Mouse (Mus musculus) embryonic facial prominence, embryonic 15.5 days (tissue): ENCODE measurements at regions not wholly inside any gene's neighbourhood (a gene's known extent, or its start where the extent isn't known, plus 50 kb on each side); places are given as distances from the start of the nearest gene placed in this dataset.

Experiments used
- ATAC-seq: fragments of 200-750 bp; cut with Nextera tagmentation; 2 replicates; pipeline ENCODE4 v1.8.0; 2017; ENCODE audit warnings: low read depth, moderate TSS enrichment; ENCODE audit not compliant: insufficient number of reproducible peaks, low FRiP score, low TSS enrichment
- H3K27ac ChIP-seq: fragments of 300-500 bp; sonication (generic); replicated peaks from 2 replicates; pipeline ENCODE4 v1.5.1; 2015; ENCODE audit warnings: mild to moderate bottlenecking, inconsistent platforms
- H3K27me3 ChIP-seq: fragments of 300-500 bp; sonication (generic); 2 replicates; pipeline ENCODE4 v1.6.1; 2015; ENCODE audit warnings: inconsistent platforms
- H3K36me3 ChIP-seq: fragments of 300-500 bp; sonication (generic); 2 replicates; pipeline ENCODE4 v1.6.1; 2015; ENCODE audit warnings: mild to moderate bottlenecking, inconsistent platforms
- H3K4me1 ChIP-seq: fragments of 300-500 bp; sonication (generic); 2 replicates; pipeline ENCODE4 v1.6.1; 2015; ENCODE audit warnings: inconsistent platforms
- H3K4me2 ChIP-seq: fragments of 300-500 bp; sonication (generic); replicated peaks from 2 replicates; pipeline ENCODE4 v1.6.1; 2015; ENCODE audit warnings: mild to moderate bottlenecking, inconsistent platforms
- H3K4me3 ChIP-seq: fragments of 300-500 bp; sonication (generic); replicated peaks from 2 replicates; pipeline ENCODE4 v1.5.1; 2015; ENCODE audit warnings: mild to moderate bottlenecking, inconsistent platforms
- H3K9ac ChIP-seq: fragments of 300-500 bp; sonication (generic); 2 replicates; pipeline ENCODE4 v1.6.1; 2015; ENCODE audit warnings: inconsistent platforms
- H3K9me3 ChIP-seq: fragments of 300-500 bp; sonication (generic); replicated peaks from 2 replicates; pipeline ENCODE4 v1.6.1; 2016; ENCODE audit warnings: inconsistent platforms
- WGBS: fragments of 180-500 bp; shearing (Covaris S2); methylation state at CpG from one replicate; pipeline ENCODE4 v1.1.7; 2015; 5-methylcytosine and 5-hydroxymethylcytosine counted together

DNA sequence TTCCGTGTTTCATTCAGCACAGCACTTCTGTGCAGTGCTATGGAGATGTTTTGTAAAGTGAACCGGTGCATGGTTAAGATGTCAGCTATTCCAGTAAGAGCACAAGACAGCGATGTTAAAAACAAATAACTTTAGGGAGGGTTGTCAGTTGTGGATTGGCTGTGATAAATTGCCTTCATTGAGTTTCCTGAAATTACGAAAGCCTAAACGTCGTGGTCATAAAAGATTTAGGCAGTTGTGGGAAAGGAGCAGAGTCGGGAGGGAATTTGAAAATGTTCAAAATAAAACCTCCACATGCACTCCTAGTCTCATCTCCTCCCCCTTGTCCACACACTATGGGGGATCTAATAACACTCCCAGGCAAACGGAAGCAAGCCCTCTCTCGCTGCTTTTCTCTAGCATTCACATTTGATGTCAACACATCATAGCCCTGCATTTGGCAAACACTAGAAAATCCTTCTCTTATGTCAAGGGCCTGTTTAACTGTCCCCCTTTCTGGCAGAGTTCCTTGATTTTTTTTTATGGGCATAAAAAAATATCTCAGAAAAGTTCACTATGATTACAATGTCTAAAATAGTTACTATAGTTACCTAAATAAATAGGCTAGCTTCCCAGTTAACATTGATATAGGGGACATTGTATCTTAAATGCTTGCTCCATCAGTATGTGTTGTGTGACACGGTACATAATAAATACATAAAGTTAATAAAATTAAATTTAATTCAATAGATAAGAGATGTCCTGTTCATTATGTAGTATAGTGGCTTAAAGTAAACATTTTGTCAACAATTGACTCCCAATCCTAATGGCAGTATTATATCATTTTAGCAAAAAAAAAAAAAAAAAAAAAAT is 589.2 kb upstream of the Kif18a start:
- 50% methylated on average over 10 of the region's 10 CpGs for WGBS
- H3K4me2 ChIP-seq = no peak overlapping the region
- no peaks in the 10 kb centered on the region for H3K4me1 ChIP-seq
- no peaks in the 10 kb centered on the region for H3K9me3 ChIP-seq
- no peaks in the 10 kb centered on the region for H3K36me3 ChIP-seq
- H3K4me3 ChIP-seq = no peak overlapping the region
- no peaks in the 10 kb centered on the region for H3K27me3 ChIP-seq
- no peak overlapping the region for H3K9ac ChIP-seq
- no peak overlapping the region for H3K27ac ChIP-seq
- ATAC-seq = no peak

DNA sequence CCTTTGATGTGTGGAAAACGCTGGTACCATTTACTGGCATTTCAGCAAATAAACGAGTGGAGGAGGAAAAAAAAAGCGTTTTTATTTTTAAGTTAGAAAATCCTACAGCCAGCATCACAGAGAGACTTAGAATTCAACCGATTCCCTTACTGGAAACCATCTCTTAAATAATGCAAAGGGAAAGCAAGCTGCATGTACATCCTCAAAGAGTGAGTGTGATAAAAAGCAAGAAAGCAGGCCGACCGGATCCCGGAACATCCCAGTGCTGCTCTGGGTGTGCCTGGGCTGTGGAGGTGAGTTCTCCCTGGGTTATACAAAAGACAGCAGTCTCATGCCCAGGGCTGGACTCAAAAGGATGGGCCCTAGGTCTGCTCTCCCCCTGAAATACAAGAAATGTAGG is 579.2 kb upstream of the Kif18a start:
- WGBS = 59% methylated on average over 7 of the region's 7 CpGs
- Histone ChIP-seq H3K9me3 (no peaks in the 10 kb centered on the region), H3K27me3 (no peaks in the 10 kb centered on the region), H3K4me1 (no peaks in the 10 kb centered on the region), H3K27ac (no peak overlapping the region), H3K9ac (no peak overlapping the region), H3K4me2 (no peak overlapping the region), H3K36me3 (no peaks in the 10 kb centered on the region), H3K4me3 (no peak overlapping the region)
- no peak for ATAC-seq

GRCm38 (mm10) chr2:108707856-108708855 is 572.4 kb upstream of the Kif18a start:
- Histone ChIP-seq H3K4me2 (no peak overlapping the region), H3K27ac (no peak overlapping the region), H3K36me3 (no peaks in the 10 kb centered on the region), H3K27me3 (no peaks in the 10 kb centered on the region), H3K9ac (no peak overlapping the region), H3K4me3 (no peak overlapping the region), H3K9me3 (no peaks in the 10 kb centered on the region), H3K4me1 (no peaks in the 10 kb centered on the region)
- no peak for ATAC-seq
- 48% methylated on average over 5 of the region's 5 CpGs for WGBS

GRCm38 (mm10) chr2:108742079-108742478 is 538.5 kb upstream of the Kif18a start:
- 83% methylated on average over 3 of the region's 3 CpGs for WGBS
- ATAC-seq = no peak
- no peaks in the 10 kb centered on the region for H3K4me1 ChIP-seq

DNA sequence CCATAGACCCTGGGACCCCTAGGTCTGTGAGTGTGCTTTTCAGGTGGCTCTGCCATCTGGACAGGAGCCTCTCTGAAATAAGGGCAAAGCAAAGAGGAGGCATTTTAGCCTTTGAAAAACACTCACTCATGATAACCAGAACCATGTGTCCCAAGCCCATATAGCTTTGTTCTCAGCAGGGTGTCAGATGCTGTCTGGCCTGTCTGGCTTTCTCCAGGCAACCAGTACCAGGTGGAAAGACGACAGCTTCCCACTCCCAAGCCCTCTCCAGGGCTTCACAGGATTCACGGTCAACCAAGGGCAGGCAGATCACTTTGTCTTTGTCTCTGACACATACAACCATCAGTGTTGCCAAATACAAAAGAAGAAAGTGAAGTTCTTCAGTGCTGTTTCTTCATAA is 537.0 kb upstream of the Kif18a start:
- WGBS = 29% methylated on average over 2 of the region's 2 CpGs
- H3K9ac ChIP-seq = no peak overlapping the region
- H3K9me3 ChIP-seq = no peaks in the 10 kb centered on the region
- no peak overlapping the region for H3K4me2 ChIP-seq
- H3K27me3 ChIP-seq = no peaks in the 10 kb centered on the region
- no peak overlapping the region for H3K4me3 ChIP-seq
- H3K36me3 ChIP-seq = no peaks in the 10 kb centered on the region
- no peaks in the 10 kb centered on the region for H3K4me1 ChIP-seq
- no peak overlapping the region for H3K27ac ChIP-seq
- no peak for ATAC-seq

More at GRCm38 (mm10) chr2:108742079-108742478, 538.5 kb upstream of the Kif18a start:
- Histone ChIP-seq H3K4me2 (no peak overlapping the region), H3K27ac (no peak overlapping the region), H3K4me3 (no peak overlapping the region), H3K9me3 (no peaks in the 10 kb centered on the region), H3K36me3 (no peaks in the 10 kb centered on the region), H3K27me3 (no peaks in the 10 kb centered on the region), H3K9ac (no peak overlapping the region)

GRCm38 (mm10) chr2:108744797-108745196 is 535.7 kb upstream of the Kif18a start:
- no peak for ATAC-seq
- no peak overlapping the region for H3K4me3 ChIP-seq
- WGBS = 84% methylated on average over 2 of the region's 2 CpGs

DNA sequence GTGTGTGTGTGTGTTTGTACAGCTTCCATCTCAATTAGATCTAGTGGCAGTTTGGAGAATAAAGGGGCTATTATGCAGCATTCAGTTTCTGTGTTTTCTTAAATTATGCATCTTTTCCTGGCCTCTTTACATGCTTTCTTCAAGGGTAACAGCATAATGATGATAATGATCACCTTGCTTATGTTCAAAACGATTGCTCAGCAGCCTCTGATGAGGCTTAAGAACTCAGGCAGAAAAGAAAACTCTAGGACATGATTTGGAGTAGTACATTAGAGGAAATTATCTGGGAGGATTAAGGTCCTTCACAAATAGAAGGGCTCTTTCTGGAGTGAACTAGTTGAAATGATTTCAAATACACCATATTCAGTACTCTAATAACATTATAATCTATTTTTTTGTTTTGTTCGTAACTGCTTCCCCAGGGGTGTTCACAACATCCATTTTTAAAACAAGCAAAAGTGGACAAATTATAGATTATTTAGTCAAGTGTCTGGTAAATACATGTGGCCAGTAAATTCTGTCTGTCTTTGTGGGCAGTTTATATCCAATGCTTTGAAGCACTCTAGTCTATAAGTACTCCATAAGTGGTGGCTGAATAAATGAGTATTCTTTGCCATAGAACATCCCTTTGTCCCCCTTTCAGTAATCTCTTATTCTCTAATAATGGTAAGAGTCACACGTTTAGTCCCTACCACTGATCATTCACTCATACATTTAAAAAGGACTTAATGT is 526.9 kb upstream of the Kif18a start:
- Histone ChIP-seq H3K9ac (no peak overlapping the region), H3K27ac (no peak overlapping the region), H3K4me1 (no peaks in the 10 kb centered on the region), H3K9me3 (no peaks in the 10 kb centered on the region), H3K4me3 (no peak overlapping the region), H3K4me2 (no peak overlapping the region), H3K27me3 (no peaks in the 10 kb centered on the region), H3K36me3 (no peaks in the 10 kb centered on the region)
- no peak for ATAC-seq
- 52% methylated on average over 3 of the region's 3 CpGs for WGBS

More at GRCm38 (mm10) chr2:108744797-108745196, 535.7 kb upstream of the Kif18a start:
- no peaks in the 10 kb centered on the region for H3K27me3 ChIP-seq
- H3K36me3 ChIP-seq = no peaks in the 10 kb centered on the region
- H3K9ac ChIP-seq = no peak overlapping the region
- H3K4me2 ChIP-seq = no peak overlapping the region
- H3K27ac ChIP-seq = no peak overlapping the region
- no peaks in the 10 kb centered on the region for H3K9me3 ChIP-seq
- H3K4me1 ChIP-seq = no peaks in the 10 kb centered on the region

DNA sequence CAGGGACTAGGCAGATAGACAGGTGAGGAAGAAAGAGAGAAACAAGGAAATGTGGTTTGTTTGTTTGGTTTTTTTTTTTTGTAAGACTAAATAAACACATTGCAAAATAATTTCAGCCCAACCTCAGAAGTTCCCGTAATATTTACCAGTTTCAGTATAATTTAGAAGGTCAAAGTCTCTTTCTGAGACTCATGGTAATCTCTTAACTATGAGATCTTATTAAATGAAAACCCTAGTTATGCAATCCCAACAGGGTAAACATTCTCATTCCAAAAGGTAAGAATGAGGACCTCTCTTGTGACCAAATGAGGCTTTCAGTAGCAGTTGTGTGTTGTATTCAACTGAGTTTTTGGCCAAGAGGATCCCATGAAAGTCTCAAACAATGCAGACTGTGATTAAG is 524.7 kb upstream of the Kif18a start:
- 84% methylated on average over 1 of the region's 1 CpGs for WGBS

GRCm38 (mm10) chr2:108756251-108756650 is 524.3 kb upstream of the Kif18a start:
- ATAC-seq = no peak
- WGBS = 79% methylated on average over 1 of the region's 1 CpGs
- H3K36me3 ChIP-seq = no peaks in the 10 kb centered on the region
- H3K27ac ChIP-seq = no peak overlapping the region
- H3K4me1 ChIP-seq = no peaks in the 10 kb centered on the region
- H3K4me2 ChIP-seq = no peak overlapping the region
- no peak overlapping the region for H3K4me3 ChIP-seq
- H3K9me3 ChIP-seq = no peaks in the 10 kb centered on the region
- no peak overlapping the region for H3K9ac ChIP-seq
- no peaks in the 10 kb centered on the region for H3K27me3 ChIP-seq

More for the DNA sequence above, 524.7 kb upstream of the Kif18a start:
- Histone ChIP-seq H3K9ac (no peak overlapping the region), H3K4me2 (no peak overlapping the region), H3K27me3 (no peaks in the 10 kb centered on the region), H3K4me3 (no peak overlapping the region), H3K9me3 (no peaks in the 10 kb centered on the region), H3K4me1 (no peaks in the 10 kb centered on the region), H3K36me3 (no peaks in the 10 kb centered on the region), H3K27ac (no peak overlapping the region)
- ATAC-seq = no peak

GRCm38 (mm10) chr2:108764703-108765102 is 515.8 kb upstream of the Kif18a start:
- ATAC-seq = no peak
- H3K27ac ChIP-seq = no peak overlapping the region
- H3K27me3 ChIP-seq = no peaks in the 10 kb centered on the region
- H3K9me3 ChIP-seq = no peaks in the 10 kb centered on the region
- H3K4me1 ChIP-seq = no peaks in the 10 kb centered on the region
- H3K9ac ChIP-seq = no peak overlapping the region
- H3K4me3 ChIP-seq = no peak overlapping the region
- no peaks in the 10 kb centered on the region for H3K36me3 ChIP-seq
- no peak overlapping the region for H3K4me2 ChIP-seq
- 68% methylated on average over 4 of the region's 4 CpGs for WGBS

DNA sequence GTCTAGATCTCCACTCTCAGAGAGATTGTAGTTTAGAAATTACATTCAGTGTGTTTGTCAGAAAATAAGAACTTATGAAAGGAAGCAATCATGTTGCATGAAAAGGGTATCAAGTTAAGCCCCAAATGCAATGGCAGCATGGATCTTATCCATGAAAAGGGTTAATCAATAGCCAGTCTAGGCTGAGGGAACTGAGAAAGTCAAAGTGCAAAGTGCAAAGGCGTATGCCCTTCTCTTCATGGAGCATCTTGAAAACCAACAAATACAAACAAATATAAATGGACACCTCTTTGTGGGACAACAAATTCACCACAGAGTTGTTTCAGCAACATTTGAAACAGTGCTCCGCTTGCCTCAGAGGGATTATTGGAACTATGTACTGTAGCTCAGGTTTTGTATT is 514.1 kb upstream of the Kif18a start:
- H3K9ac ChIP-seq = no peak overlapping the region
- WGBS = 85% methylated on average over 2 of the region's 2 CpGs
- H3K36me3 ChIP-seq = no peaks in the 10 kb centered on the region
- no peaks in the 10 kb centered on the region for H3K27me3 ChIP-seq
- no peak overlapping the region for H3K27ac ChIP-seq
- no peaks in the 10 kb centered on the region for H3K4me1 ChIP-seq
- no peak for ATAC-seq
- H3K4me2 ChIP-seq = no peak overlapping the region
- no peaks in the 10 kb centered on the region for H3K9me3 ChIP-seq
- no peak overlapping the region for H3K4me3 ChIP-seq
